Mouse (Mus musculus) left cerebral cortex, adult 11 months (tissue): ENCODE measurements around the gene Pip4k2a.

Source experiments
- DNase-seq: peaks from one replicate; pipeline ENCODE4 v3.0.0; 2022; ENCODE audit warnings: low spot score

The Pip4k2a gene

DNA sequence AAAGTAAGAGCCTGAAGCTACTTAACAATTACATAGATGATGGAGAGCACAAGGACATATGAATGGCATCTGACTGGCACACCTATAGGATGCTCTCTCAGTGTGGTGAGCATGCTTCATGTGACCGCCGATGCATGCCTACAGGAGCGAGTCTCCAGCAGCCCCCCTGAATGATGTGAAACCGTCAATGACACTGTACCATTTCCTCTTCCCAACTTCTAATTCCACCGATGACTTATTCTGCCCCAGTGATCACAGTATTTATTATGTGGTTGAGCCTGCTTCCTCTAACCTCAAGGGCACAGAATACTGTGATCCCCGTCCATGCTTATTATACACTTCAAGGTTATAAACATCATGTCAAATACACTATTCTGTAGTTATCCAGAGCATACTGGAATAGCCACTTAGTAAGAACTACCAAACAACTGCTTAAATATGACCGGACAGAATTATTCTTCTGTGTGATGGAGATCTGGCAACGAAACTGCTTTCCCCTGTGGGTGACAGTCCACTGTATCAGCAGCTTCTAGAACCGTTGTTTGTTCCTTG is 74.8 kb downstream of the Pip4k2a start:
- no peak for DNase-seq

DNA sequence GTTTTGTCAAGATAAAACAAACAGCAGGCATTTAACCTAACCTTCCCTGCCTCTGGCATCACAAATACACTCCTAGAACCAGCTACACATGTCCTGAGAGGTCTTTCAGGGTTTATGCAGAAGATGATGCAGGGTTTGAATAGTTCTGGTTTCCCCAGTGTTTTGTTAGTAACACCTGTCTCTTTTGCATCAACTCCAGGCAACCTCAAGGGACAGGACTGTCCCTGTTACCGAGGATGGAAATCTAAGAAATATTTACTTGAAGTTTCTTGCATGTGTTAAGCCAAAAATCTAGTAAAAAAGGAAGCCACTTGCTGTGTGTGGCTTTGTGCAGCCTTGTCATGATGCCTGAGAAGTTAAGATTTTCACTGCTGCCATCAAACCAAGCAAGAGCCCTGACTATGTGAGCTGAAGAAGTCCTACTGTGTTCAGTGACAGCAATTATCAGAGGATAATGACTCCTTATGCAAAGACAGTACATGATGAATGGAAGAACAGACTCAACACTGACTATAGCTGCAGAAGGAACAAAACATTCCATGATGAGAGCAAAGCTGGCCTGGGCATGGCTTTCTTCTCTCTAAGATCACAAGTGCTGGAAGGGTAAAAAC is 76.3 kb downstream of the Pip4k2a start:
- no peak for DNase-seq

GRCm38 (mm10) chr2:18920461-18920877 is 77.5 kb downstream of the Pip4k2a start:
- no peak for DNase-seq

DNA sequence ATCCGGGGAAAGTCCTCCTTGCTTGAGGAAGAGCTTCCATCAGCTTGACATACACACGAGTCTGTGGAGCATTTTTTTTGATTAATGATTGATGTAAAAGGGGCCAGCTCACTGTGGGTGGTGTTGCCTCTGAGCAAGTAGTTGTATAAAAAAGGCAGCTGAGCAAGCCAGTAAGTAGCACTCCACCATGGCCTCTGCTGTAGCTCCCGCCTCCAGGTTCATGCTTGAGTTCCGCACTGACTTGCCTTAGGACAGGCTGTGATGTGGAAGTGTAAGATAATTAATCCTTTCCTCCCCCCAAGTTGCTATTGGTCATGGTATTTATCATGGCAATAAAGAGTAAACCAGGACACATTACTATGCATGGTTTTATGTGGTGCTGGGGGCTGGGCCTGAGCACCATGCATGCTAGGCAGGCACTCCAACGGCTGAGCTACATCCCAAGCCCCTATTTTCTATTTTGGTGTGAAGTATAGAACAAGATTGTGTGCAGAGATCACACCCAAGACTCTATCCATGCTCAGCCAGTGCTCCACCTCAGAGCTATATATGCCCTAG is 78.0 kb downstream of the Pip4k2a start:
- no peak for DNase-seq

DNA sequence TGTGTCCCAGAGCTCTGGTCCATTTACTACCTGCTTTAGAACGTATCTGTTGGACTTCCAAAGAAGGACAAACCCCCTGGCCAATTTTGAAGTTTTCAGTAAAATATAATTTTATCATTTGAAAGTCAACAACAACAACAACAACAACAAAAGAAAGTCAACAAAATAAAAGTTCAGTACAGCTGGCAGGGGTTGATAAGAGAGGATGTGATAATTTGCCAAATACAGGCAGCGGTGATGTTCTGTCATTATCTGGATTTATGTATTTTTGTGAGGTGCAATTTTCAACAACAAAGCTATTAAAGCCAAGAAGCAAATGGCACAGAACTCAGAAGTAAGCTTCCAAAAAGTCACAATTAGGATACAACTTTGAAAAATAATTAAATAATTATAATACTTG is 80.1 kb downstream of the Pip4k2a start:
- DNase-seq, result no peak

DNA sequence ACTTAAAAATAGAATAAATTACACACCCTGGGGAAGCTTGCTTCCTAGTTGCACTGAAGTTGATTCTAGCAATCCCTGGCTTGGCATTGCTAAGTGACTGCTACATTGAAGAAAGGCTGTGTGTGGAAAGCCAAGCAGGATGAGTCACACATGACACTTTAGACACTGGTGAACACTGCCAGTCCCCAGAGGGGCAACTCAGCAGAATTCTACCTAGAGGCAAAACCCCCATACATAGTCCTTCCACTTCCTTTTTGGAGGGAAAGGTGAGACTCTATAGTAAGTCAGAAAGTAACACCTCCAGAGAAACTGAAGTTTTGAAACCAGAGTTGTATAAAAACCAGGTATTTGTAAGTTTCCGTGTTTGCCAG is 80.6 kb downstream of the Pip4k2a start:
- DNase-seq, result no peak

DNA sequence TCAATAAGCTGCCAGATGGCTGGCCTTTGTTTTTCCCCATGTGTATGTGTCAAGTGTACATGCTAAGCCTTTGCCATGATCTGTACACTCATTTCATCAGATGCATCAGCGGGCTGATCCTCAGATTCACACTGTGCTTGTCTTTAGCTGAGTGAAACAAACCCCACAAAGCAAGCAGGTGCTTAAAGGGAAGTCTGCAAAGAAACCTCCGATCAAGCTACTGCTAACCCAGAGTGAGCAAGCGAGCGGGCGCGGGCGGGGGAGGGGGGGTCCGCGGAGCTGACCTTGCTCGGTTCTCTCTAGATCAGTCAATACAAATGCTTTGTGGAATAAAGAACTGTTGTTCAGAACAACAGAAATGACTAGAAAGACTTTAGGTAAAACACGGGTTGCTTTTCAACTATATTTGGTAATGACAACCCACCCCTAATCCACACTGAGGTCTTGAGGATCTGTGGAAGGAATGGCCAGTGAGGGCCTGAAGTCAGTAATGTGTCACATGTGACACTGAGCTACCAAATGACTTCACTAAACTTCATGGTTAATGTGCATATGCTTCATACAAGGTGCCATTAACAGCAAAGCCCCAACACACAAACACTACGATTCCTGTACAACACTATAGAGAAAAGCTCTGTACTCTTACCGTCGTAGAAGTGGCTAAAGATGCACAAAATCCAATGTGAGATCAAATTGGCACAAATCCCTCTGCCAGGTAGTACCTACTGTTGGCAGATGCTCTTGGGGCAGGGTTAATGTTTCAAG is 81.1 kb downstream of the Pip4k2a start:
- DNase-seq, result no peak

- DNase-seq, result no peak
These were observed 81.9 kb downstream of the Pip4k2a start for GRCm38 (mm10) chr2:18916042-18916407.

GRCm38 (mm10) chr2:18915372-18916041 is 82.4 kb downstream of the Pip4k2a start:
- no peak for DNase-seq

DNA sequence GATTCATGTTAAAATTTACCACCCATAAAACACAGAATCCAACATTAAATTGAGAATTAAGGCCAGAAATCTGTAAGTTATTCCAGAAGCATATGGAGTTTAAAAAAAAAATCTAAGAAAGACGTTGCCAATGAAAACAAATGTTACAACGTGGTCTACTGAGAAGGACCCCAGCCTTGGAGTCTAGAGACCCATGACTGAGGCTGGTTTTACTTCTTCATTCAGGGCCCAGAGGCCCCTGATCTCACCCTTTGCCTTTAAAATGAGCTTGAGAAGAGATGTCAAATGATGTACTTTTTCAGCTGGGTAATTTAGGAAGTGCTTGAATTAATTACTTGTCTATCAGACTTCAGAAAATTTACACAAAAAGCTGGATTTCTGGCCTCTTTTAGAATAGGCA is 83.2 kb downstream of the Pip4k2a start:
- DNase-seq, result no peak

DNA sequence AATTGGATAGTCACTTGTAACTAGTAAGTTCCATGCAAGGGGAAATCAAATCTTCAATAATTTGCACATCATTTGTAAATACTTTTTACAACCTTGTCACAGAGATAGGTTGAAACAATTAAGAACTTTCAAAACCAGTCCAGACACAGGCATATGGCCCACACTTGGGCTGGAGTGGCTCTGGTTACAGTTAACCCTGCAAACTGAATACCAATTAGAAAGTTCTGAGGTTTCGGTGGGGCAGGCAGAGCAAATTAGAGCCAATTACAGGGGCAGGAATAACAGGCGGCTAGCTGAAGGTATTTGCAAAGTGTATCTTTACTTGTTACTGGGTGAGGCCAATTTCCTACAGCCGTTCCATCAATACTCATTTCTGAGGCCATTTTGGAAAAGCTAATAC is 84.3 kb downstream of the Pip4k2a start:
- no peak for DNase-seq

DNA sequence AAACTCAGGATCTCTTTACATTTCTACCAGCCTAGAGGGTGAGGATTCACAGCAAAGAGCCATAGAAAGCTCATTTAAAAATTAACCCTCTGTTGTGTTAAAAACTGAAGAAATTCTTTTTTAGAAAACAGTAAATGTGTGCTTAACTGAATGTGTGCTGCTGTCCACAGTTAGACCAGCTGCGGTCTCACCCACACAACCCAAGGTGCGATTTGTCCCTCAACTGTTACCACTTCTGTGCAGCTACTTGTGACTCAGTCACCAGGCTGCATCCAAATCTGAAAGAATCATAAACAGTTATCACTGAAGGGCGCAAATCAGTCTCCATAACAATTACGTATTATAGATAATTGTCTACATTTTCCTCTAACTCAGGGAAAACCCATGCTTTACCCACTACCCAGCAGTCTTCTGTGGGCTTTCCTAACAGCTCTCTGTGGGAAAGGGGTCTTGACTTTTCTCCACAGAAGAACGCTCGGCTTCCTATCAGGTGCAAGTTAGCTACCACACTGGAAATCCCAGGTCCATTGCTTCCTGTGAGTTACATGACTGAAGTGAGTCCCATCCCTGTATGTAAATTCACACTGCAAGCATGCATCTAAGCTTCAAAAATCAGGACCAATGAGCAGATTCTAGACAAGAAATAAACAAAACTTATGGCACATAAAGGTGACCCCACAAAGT is 86.5 kb downstream of the Pip4k2a start:
- no peak for DNase-seq

DNA sequence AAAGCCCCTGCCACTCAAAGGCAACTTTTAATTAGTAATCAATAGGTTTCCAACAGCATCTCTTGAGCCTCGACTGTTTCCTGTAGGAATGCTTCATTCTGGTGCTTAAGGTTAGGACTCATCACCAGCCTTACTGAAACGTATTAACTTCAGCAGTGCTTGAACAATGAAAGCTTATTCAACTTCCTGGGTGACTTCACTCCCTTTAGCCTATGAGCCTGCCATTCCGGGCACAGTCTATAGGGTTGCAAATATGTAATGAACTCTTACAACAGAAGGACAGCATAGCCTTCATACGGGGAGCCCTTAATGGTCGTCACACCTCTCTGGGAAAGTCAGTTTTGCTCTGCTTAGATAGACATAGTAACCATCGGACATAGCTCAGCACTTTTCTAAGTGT is 87.7 kb downstream of the Pip4k2a start:
- no peak for DNase-seq

GRCm38 (mm10) chr2:18909713-18910112 is 88.2 kb downstream of the Pip4k2a start:
- no peak for DNase-seq

DNA sequence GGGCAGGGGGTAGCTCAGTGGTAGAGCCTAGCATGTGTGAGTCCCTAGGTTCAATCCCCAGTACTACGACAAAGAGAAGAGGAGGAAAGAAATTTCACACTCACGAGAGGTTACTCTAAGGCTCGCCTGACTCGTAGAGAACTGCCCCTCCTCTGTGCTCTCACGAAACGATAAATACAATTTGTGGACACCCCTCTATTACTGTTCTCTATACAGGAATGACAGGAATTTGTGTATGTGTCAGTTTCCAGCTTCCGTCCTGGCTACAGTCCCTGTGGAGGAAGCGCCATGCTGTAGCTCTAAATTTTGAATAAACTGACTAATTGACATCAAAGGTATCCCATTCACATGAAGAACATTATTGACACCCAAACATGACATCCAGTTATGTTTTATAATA is 90.7 kb downstream of the Pip4k2a start:
- DNase-seq, result no peak

- DNase-seq, result peak; percentile 30
These were observed 91.4 kb downstream of the Pip4k2a start for GRCm38 (mm10) chr2:18906421-18907084.

- no peak for DNase-seq
These were observed 94.4 kb downstream of the Pip4k2a start for GRCm38 (mm10) chr2:18903301-18904068.

GRCm38 (mm10) chr2:18901133-18901532 is 96.8 kb downstream of the Pip4k2a start:
- DNase-seq, result no peak

DNA sequence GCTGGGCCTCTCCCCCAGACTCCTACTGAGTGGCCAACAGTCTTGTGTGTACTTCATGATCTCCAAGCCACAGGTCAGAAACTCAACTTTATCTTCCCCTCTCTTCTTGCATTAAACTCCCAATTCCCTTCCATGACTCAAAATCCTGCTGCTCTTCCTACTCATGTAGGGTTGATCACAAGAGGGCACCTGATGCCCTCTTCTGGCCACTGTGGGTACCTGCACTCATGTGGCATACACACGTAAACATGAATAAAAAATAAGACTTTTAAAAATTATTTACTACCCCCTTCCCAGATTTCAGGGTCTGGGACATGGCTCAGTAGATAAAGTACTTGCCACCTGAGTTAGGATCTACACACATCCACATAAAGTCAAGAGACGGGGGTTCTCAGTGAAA is 97.3 kb downstream of the Pip4k2a start:
- DNase-seq, result no peak

DNA sequence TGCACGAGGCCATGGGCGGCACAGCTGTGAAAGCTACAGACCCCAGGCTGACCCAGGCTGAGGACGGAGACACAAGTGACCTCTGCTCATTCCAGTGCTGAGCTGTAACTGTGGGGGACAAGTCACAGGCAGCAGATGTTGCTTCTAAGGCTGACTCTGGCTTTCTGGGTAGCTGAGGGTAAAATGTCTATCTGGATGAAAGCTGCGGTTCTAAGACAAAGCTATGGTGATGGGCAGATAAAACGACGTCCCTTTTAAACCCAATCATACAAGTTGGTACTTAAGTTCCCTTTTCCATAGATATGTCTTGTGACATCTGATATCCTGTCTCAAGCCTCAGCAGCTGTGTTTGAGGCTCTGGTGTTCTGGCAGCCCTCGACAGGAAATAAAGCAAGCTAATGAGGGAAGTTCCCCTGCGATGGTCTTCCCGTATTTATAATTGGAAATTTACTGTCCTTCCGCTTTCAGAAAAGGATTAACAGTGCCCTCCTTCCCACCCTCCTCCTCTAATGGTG is 100.1 kb downstream of the Pip4k2a start:
- DNase-seq, result no peak

GRCm38 (mm10) chr2:18896015-18896414 is 101.9 kb downstream of the Pip4k2a start:
- no peak for DNase-seq
